ENCODE assay signal across 8 mouse cellular contexts in the genomic region with DNA sequence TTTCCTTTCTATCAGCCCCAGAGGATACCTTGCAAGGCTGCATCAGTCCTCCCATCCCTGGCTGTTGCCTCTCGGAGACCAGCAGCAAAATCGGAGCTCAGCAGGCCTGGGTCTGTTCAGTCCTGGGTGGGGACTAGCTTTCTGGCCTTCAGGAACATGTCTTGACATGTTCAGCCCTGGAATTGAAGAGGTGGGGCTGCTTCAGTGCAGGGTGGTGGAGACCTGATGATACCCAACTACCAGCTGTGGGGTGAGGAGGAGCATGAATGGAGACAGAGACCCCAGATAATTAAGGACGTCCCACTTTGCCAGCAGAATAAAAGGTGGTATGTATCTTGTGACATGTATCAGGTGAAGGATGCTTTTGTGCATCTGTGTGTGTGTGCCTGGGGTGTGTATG. TPM values are rescaled to one million over a fixed set of nuclear protein-coding genes. Genes with fewer than 3 reads are reported as not detected.
A peak's percentile ranks its signal among the peaks of the same experiment; 100 is the strongest.
DNase-seq lines count a peak whose midpoint lies in the region; ATAC-seq and TF ChIP-seq lines count a peak whose summit lies in the region.

A gene (plus strand): TSS at position 201 of the 400 bp plus-strand sequence.

- no peaks in the 10 kb centered on the region for H3K9me3 ChIP-seq in kidney, embryonic 15.5 days (replicated peaks)
- H3K9me3 ChIP-seq in ES-Bruce4 (replicated peaks; ENCODE audit: control insufficient read depth, insufficient read depth, low read length, poor library complexity, severe bottlenecking): no peaks in the 10 kb centered on the region
- H3K9me3 ChIP-seq in forebrain, embryonic 10.5 days: no peaks in the 10 kb centered on the region
- no peaks in the 10 kb centered on the region for H3K9me3 ChIP-seq in liver, embryonic 15.5 days (replicated peaks)

- WGBS in kidney, embryonic 15.5 days: 79% methylated on average over 3 of the region's 3 CpGs
- 82% methylated on average over 3 of the region's 3 CpGs for WGBS in forebrain, embryonic 10.5 days
- 58% methylated on average over 3 of the region's 3 CpGs for WGBS in liver, embryonic 15.5 days (ENCODE audit: insufficient replicate concordance)

- peak; percentile 88 for TF ChIP-seq EP300 in ES-Bruce4 (IDR thresholded peaks at IDR 0.05; ENCODE audit: insufficient read depth, low read depth, low read length)

- no peak within 1 kb of the TSS for H3K4me2 ChIP-seq in kidney, embryonic 15.5 days
- H3K4me2 ChIP-seq in liver, embryonic 15.5 days: no peak within 1 kb of the TSS

- no peak for TF ChIP-seq CTCF in ES-Bruce4 (IDR thresholded peaks at IDR 0.05; ENCODE audit: low read depth, low read length)

- peaks cover 28% of the 10 kb centered on the region for H3K27me3 ChIP-seq in kidney, embryonic 15.5 days
- H3K27me3 ChIP-seq in ES-Bruce4 (ENCODE audit: control insufficient read depth, insufficient read depth, low read length, poor library complexity, severe bottlenecking): peaks cover 5% of the 10 kb centered on the region; the same call in 1 of the 2 replicates
- peaks cover 55% of the 10 kb centered on the region for H3K27me3 ChIP-seq in forebrain, embryonic 10.5 days (ENCODE audit: poor library complexity, severe bottlenecking)
- peaks cover 51% of the 10 kb centered on the region for H3K27me3 ChIP-seq in liver, embryonic 15.5 days

- intact Hi-C loops in heart, postnatal 14 days (cut with DNase I): no loop called here

- ATAC-seq in kidney, embryonic 15.5 days (replicated peaks; ENCODE audit: low FRiP score): no peak
- no peak for ATAC-seq in liver, embryonic 15.5 days (ENCODE audit: insufficient read depth)

- TF ChIP-seq POLR2A in ES-Bruce4 (IDR thresholded peaks at IDR 0.05; ENCODE audit: insufficient read depth, low read length): peak; percentile 21

- no peak for DNase-seq in kidney, adult 8-10 months
- no peak for DNase-seq in forebrain, embryonic 10.5 days (ENCODE audit: extremely low spot score, low spot score)
- DNase-seq in heart, postnatal 14 days: peak in 1 of 2 experiments; percentile 0
- no peak for DNase-seq in spleen, postnatal 14 days (ENCODE audit: low spot score in 2 of 2)
- no peak for DNase-seq in retina, embryonic 14.5 days (ENCODE audit: low spot score)

- H3K9ac ChIP-seq in kidney, embryonic 15.5 days: no peak within 1 kb of the TSS
- peak within 1 kb of the TSS; percentile 66 for H3K9ac ChIP-seq in ES-Bruce4 (ENCODE audit: low read depth, poor library complexity, severe bottlenecking)
- no peak within 1 kb of the TSS for H3K9ac ChIP-seq in liver, embryonic 15.5 days

- H3K27ac ChIP-seq in kidney, embryonic 15.5 days: no peak within 1 kb of the TSS
- peak within 1 kb of the TSS; percentile 94 for H3K27ac ChIP-seq in ES-Bruce4 (ENCODE audit: insufficient read depth, low read length)
- H3K27ac ChIP-seq in forebrain, embryonic 10.5 days: no peak within 1 kb of the TSS
- no peak within 1 kb of the TSS for H3K27ac ChIP-seq in liver, embryonic 15.5 days (replicated peaks)

- no peaks in the 10 kb centered on the region for H3K36me3 ChIP-seq in kidney, embryonic 15.5 days
- H3K36me3 ChIP-seq in ES-Bruce4 (ENCODE audit: control insufficient read depth, insufficient read depth, low read length, poor library complexity, severe bottlenecking): no peaks in the 10 kb centered on the region; the same call in 1 of the 2 replicates
- H3K36me3 ChIP-seq in forebrain, embryonic 10.5 days (replicated peaks): no peaks in the 10 kb centered on the region
- H3K36me3 ChIP-seq in liver, embryonic 15.5 days (replicated peaks): no peaks in the 10 kb centered on the region

- H3K4me1 ChIP-seq in kidney, embryonic 15.5 days: peaks cover 29% of the 10 kb centered on the region
- peaks cover 1% of the 10 kb centered on the region for H3K4me1 ChIP-seq in ES-Bruce4 (ENCODE audit: control insufficient read depth, insufficient read depth, low read length)
- peaks cover 34% of the 10 kb centered on the region for H3K4me1 ChIP-seq in forebrain, embryonic 10.5 days
- peaks cover 25% of the 10 kb centered on the region for H3K4me1 ChIP-seq in liver, embryonic 15.5 days (replicated peaks)

- H3K4me3 ChIP-seq in kidney, embryonic 15.5 days (replicated peaks): no peak within 1 kb of the TSS
- H3K4me3 ChIP-seq in ES-Bruce4 (ENCODE audit: low read depth, low read length): peak within 1 kb of the TSS; percentile 59
- no peak within 1 kb of the TSS for H3K4me3 ChIP-seq in forebrain, embryonic 10.5 days
- no peak within 1 kb of the TSS for H3K4me3 ChIP-seq in liver, embryonic 15.5 days (replicated peaks)

RNA-seq across cellular contexts. Expression of the gene that starts here (rescaled TPM):
- 62.2 and 79.3 TPM in 2 replicates for polyA plus RNA-seq in kidney, embryonic 15.5 days (2015; fragmentation: Nextera tagmentation; extraction: Ambion mirVana)
- polyA plus RNA-seq in ES-Bruce4 (2011; ENCODE audit: insufficient read depth, insufficient read length, low read depth, missing spikeins): 171 and 178 TPM in 2 replicates
- 14.0 and 16.8 TPM in 2 replicates for polyA plus RNA-seq in forebrain, embryonic 10.5 days (2016; fragmentation: Nextera tagmentation; extraction: Ambion mirVana)
- total RNA-seq in heart, postnatal 14 days (2021): 100 to 1,000 TPM; 105 to 121 TPM
- polyA plus RNA-seq in liver, embryonic 15.5 days (2015; fragmentation: Nextera tagmentation; extraction: Ambion mirVana): 15.4 and 15.5 TPM in 2 replicates
